Mouse (Mus musculus): ENCODE results near the gene Ppp2r3a.

Gene Ppp2r3a

DNA sequence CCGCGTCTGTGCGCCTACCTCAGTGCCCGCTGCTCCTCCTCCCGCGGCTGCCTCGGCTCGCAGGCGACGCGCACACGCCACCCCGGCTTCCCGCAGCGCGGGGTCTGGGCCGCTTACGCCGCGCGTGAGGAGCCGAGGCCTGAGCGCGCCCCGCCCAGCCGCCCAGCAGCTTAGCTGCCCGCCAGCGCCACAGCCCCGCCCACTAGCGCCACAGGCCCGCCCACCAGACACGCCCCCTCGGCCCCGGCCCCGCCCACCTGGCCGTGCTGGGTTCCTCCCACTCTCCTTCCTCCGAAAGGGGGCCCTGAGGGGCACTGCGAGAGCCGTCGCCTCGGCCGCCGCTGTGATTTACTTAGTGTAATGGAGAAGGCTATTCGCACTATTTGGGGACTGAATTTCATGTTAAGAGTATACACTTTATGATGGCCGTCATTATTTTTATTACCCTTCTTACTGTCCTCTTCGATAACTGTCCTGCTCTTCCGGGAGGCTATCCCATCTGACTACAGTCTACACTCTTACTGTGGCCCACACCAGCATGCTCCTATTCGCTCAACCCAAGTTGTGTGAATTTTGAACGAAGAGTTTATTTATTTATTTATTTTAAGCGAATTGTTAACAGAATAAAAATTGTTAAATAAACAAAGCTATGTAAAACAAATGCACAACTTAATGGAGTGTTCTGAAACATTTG, at the start of gene Ppp2r3a:
Gene Ppp2r3a, minus strand, starts transcription at position 152 of the 694 bp plus-strand sequence.
- peak; percentile 87 for DNase-seq (ENCODE audit: low read depth)

- no peak for DNase-seq (ENCODE audit: low read depth)
Observed at GRCm38 (mm10) chr9:101300441-101300935, 48.9 kb upstream of the Ppp2r3a start.

DNA sequence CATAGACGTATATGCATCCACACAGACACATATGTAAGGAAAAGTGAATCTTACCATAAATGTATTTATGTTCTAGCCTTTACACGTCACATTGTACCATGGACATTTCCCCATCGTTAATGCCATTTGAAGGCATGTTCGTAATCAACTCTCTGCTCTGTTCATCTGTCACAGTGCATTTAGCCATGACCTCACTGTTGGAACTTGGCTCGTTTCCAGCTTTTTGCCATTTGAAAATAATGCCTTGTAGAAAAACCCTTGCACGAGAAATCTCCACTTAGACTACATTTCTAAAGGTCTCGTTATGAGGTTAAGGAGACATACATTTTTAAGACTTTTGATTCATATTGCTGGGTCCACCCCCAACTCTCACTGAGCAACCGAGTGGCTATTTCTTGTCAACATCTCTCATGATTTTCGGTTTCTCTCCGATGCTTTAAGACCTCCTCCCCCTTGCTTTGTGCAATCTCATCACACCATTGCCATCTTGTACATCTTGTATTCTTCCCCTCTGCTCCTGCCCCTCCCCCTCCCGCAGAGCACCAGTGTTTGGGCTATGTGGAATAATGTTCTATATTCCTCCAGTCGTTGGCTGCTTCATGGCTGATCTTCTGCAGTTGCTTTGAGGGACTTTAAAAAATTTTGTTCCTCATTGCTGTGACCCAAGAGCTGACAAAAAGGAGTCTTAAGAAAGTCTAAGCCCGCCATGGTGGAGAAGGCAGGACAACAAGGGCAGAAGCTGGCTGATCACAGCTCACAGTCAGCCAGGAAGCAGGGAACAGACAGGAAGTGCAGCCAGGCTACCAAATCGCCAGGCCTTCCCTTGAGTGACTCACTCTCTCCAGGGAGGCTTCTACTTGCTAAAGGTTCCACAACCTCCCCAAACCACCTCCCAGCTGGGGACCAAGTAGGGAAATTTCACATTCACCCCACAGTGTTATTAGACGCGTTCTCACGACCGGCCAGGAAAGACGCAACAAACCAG, 40.4 kb upstream of the Ppp2r3a start:
- no peak for DNase-seq (ENCODE audit: low read depth)

GRCm38 (mm10) chr9:101290876-101291275, 39.3 kb upstream of the Ppp2r3a start:
- DNase-seq (ENCODE audit: low read depth) = no peak

GRCm38 (mm10) chr9:101289750-101290149, 38.2 kb upstream of the Ppp2r3a start:
- DNase-seq (ENCODE audit: low read depth) = no peak

- DNase-seq (ENCODE audit: low read depth) = no peak
Observed at GRCm38 (mm10) chr9:101288901-101289647, 37.5 kb upstream of the Ppp2r3a start.

GRCm38 (mm10) chr9:101286766-101287165, 35.2 kb upstream of the Ppp2r3a start:
- DNase-seq (ENCODE audit: low read depth) = no peak

- DNase-seq (ENCODE audit: low read depth) = no peak
Observed at GRCm38 (mm10) chr9:101284049-101284448, 32.5 kb upstream of the Ppp2r3a start.

DNA sequence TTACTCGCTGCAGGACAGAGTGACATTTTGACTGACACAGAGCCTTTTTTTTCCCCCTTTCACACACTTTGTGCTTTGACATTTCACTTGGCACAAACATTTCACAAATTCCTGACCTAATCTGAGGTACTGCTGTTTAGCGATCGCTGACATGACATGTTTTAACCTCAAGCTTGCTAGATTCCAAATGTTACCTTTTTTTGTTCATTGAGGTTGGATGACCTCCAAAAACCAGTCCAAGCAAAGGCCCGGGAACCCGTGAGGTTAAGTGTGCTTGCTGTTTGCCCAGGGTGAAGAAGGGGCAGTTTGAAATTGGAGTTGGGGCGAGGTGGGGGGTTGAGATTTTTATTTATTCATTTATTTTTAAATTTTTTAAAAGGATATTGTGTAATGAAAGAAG, 31.1 kb upstream of the Ppp2r3a start:
- DNase-seq (ENCODE audit: low read depth) = no peak

DNA sequence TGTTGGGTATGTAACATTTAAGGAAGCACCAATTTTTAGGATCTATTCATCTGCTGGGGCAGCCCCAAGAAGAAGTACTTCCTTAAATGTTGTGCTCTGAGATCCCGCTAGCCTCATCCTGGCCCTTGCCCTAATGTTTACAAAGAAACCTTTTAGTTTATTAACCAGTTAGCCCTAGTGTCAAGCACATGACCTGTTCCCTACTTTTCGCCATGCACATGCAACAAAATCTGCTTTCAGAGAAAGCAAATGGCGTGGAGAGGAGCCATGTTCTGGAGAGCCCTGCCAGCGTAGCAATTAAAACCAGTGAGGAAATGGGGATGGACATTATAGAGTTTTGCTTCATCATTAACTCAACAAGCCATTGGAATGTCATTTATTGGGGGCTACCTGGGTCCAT, 30.3 kb upstream of the Ppp2r3a start:
- DNase-seq (ENCODE audit: low read depth) = no peak

DNA sequence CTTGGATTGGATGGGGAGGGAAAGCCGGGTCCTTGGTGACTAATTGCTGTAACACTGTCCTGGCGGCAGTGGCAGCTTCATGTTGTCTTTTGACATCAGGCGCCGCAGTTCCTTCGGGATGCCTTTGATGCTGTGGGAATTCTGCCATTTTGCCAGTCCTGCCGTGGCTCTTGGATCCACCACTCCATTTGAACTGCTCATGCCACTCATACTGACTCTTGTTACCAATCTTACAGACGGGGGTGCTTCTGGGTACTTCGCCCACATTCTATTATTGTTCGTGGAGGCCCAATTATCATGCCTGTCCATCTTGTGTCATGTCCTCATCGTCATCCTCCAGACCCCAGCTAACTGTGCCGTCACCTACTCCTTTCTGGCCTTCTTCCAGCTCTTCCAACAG, 29.7 kb upstream of the Ppp2r3a start:
- no peak for DNase-seq (ENCODE audit: low read depth)

DNA sequence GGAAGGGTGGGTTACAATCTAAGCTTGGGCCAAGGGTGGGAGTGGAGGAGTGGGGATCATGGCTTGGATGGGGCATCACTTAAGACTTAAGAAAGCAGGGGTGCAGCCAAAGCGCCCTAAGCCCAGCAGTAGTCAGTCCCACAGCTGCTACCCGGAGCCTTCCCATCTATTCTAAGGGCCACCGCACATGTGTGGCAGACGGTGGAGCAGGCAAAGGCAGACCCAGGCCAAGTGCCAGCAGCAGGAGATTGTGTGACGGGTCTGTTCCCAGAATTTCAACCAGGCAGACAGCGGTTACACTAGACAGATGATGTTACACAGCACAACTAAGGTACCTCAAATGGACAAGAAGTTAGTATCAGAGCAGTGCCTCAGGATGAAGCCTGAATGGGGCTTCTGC, 29.3 kb upstream of the Ppp2r3a start:
- DNase-seq (ENCODE audit: low read depth) = no peak

- no peak for DNase-seq (ENCODE audit: low read depth)
Observed at GRCm38 (mm10) chr9:101280211-101280610, 28.6 kb upstream of the Ppp2r3a start.

GRCm38 (mm10) chr9:101272715-101273114, 21.1 kb upstream of the Ppp2r3a start:
- DNase-seq (ENCODE audit: low read depth) = no peak

GRCm38 (mm10) chr9:101270020-101270419, 18.4 kb upstream of the Ppp2r3a start:
- no peak for DNase-seq (ENCODE audit: low read depth)

- no peak for DNase-seq (ENCODE audit: low read depth)
Observed at GRCm38 (mm10) chr9:101266043-101266442, 14.4 kb upstream of the Ppp2r3a start.

DNA sequence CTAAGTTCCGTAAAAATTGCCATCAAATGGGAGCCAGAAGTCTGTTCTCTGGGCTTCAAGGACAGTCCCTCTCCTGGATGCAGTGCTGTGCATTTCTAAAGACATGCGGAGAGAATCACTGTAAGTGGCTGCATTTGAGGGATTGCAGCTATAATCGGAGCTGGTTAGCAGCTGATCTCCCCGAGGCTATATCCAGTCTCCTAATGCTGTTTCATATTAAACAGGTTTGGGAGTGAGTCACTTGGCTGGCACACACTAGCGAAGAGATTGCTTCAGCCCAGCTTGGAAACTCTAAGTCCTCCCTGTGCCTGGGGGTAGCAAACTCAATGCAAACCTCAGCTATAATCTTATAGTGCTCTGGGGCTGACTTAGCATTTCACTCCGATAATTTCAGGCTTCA, 14.0 kb upstream of the Ppp2r3a start:
- DNase-seq (ENCODE audit: low read depth) = no peak

GRCm38 (mm10) chr9:101262815-101263214, 11.2 kb upstream of the Ppp2r3a start:
- DNase-seq (ENCODE audit: low read depth) = no peak

DNA sequence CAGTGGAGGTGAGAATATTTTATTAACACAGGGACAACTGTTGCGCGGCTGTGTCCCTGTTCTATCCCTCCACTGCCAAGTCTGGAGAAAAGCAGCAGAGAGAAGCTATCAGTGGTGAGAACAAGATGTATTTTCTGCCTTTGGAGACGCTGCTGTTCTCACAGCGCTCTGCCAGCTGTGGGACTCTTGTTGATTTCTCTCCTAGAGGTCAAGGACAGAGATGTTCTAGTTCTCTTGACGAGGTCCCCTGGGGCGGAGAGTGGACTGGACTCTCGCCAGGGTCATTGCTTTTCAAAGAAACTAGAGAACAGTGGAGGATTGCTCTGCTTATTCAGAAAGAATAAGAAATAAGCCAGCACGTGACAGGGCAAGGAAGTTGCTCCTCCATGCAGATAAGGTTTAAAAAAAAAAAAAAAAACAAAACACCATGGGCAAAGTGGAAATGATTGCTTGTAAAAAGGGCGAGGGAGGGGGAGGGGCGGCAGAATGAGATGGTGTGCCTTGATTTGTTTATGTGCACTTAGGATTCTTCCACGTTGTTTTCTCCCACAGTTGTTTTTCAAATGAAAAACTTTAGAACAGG, 10.5 kb upstream of the Ppp2r3a start:
- DNase-seq (ENCODE audit: low read depth) = no peak

DNA sequence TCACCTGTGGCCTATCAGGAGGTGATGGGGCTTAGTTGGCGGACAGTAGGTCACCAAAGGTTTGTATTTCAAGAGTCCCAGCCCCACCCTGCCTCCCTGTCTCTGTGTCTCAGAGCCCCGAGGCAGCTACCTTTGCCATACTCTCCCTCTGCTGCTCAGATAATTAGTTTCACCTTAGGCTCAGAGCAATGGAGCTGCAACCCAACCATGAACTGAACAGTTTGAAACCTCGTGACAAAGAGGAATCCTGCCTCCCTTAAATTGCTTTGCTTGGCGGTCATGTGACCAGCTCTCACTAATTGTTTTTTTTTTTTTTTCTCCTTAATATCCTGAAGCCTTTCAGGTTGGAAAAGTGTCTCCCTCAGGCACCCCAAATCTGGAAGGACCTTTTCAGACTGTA, 9.8 kb upstream of the Ppp2r3a start:
- DNase-seq (ENCODE audit: low read depth) = no peak

GRCm38 (mm10) chr9:101253136-101253535, 1.5 kb upstream of the Ppp2r3a start:
- peak; percentile 24 for DNase-seq (ENCODE audit: low read depth)

DNA sequence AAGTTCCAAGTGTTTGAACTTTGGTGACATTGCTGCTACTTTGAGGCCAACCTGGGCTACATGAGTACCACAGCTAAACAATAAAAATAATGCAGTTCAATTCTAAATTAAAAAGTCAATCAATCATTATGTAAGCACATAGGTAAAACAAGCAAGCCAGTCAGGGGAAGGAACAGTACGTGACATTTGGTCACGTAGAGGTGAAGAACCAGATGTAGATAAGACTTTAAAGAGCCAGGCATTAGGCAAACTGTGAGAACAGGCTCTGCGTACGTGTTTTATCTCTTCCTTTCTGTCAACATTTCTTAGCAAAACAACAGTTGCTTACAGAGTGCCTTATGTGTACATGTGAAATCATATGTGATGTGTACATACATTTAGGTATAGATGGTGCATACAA, 946 bp upstream of the Ppp2r3a start:
- peak; percentile 37 for DNase-seq (ENCODE audit: low read depth)
